Mouse (Mus musculus): ENCODE data around the gene Pex1.
"Not testable (repeated sequence)": the region's sequence is repeated elsewhere in the genome, so short reads cannot be mapped to it uniquely, and the experiment has no call there.

Pex1 gene

DNA sequence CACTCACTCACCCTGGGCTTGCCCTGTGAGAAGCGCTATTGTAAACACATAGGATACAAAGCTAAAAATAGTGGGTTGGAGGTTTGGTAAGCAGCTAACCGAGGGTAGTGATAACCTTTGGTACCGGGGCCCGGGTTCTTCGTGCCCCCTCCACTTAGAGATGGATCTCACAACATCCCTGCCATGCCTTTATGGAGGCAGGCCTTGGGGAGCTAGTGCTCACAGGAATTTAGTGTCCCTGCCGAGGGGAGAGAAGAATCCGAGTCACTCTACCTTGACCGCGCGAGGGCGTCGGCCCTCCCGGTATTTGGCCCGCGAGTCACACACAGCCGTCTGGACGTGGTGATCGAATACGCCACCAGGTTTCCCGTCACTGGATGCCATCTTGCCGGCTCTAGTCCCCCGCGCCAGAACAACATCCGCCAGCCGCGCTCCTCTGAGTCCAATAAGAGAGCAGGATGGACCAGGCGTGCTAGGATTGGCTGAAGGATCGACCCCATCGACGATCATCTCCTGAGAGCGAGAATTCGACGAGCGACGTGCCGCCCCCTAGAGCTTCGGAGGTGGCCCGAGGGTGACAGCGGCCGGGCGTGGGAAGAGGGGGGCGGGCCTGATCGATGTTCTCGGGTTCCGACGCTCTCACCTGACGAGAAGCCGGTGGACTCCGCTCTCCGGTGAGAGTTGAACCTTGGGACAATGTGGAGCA, at the start of gene Pex1:
Pex1 (plus strand) TSS at position 374 of the 706 bp plus-strand sequence.
- peak; percentile 94 for DNase-seq (ENCODE audit: low spot score)

DNA sequence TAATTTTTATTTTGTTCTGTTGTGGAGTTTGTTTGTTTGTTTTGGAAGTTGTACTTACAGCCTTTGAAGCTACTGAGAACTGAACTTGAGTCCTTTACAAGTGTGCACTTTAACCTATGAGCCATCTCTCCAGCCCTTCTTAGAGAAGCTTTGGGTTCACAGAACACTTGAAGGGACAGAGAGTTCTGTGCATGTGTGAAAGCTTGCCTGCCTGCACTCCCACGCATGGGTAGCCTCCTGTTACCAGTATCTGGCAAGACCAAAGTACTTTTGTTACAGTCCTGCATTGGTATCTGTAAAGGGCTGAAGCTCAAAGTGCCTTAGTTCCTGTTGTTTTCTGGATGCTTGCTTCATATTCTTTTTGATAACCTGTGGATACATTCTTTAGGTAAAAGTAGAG, 49.6 kb upstream of the Pex1 start:
- no peak for DNase-seq (ENCODE audit: low spot score)

DNA sequence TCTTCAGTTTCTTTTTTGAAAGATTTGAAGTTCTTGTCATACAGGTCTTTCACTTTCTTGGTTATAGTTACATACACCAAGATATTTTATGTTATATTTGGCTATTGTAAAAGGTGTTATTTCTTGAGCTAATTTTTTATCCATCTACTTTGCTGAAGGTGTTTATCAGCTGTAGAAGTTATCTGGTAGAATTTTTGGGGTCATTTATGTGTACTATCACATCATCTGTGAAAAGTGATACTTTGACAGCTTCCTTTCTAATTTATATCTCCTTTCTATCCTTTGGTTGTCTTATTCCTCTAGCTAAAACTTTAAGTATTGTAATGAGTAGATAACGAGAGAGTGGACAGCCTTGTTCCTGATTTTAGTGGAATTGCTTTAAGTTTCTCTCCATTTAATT, 44.4 kb upstream of the Pex1 start:
- DNase-seq (ENCODE audit: low spot score), result no peak

DNA sequence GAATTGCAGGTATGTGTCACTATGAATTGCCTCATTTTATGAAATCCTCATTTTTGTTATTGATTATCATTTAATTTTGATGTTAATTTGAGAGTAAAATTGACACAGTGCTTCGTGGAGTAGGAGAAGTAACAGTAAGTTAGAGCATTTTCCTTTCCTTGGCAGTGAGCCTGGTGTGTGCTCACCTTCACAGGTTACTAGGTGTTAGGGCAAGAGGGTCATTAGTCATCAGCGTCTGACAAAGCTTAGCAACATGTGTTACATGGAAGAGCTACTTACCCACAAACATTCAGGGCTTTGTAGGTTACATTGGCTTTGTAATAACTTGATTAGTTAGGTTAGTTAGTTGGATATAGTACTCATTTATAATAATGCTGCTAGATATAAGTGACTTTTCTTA, 41.7 kb upstream of the Pex1 start:
- DNase-seq (ENCODE audit: low spot score), result no peak

DNA sequence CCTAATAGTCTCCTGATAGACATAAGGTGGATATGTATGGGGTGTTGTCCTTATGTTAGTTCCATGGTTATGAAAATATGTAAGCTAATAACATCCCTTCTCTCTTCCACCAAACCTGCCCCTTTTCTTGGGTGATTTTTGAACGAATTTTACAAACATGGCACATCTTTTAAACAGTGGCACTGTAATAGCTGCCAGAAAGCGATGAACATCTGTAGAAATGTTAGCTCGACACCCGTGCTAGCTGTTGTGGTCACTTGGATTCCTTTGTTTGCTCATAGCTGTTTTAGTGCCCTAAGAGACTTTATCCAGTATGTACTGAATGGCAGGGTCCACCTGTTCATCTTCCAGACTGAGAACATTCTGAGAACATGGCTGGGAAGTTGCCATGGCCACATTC, 24.6 kb upstream of the Pex1 start, which contains the start of gene 1700109H08Rik:
1700109H08Rik (plus strand) TSS at position 301 of the 400 bp plus-strand sequence.
- no peak for DNase-seq (ENCODE audit: low spot score)

DNA sequence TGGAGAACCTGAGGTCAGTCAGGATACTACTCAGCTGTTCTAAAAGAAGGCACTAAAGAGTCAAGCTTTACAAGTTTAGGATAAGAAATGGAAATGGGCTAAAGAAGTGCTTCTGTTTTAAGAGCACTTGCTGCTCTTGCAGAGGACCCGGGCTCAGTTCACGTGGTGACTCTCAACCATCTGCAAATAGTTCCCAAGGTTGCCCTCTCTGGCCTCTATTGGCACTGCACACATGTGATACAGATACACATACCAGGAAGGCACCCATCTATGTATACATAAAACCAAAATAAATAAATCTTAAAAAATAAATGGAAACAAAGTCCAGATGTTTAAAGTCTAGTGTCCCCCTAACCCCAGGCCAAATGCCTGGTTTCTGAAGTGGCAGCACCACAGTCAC, 21.0 kb upstream of the Pex1 start:
- no peak for DNase-seq (ENCODE audit: low spot score)

DNA sequence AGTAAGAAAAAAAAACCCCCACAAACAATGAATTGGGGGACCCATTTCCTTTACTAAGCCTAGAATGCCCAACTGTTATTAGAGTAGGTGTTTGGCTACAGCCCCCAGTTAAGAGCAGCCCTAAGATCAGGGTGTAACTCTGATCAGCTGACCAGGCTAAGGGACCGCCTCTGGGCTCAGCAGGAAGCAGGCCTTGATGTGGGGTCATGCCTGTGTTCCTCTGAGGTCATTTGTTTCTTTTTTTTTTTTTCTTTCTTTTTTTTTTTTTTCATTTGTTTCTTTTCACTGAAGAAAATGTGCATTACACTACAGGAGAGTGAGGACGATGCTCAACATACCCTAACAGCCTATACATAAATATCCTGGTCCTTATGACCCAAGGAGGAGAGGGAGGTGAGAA, 17.9 kb upstream of the Pex1 start:
- DNase-seq (ENCODE audit: low spot score), result no peak

DNA sequence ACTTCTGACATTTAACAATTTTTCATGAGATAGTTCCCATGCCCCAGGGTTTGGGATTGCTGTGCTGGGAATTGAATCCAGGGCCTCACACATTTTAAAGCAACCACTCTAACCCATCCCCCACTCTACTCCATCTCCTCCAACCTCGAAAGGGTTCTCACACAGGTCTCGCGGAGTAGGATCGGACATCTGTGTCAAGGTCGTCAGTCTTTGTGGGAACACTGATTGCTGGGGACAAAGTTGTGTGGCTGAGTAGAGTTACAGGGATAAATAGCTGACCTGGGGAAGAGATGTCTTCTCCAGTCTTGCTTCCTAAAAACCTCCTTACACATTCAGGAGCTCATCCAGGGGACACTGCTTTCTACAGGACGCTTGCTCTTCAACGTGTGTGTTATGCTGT, 16.8 kb upstream of the Pex1 start:
- DNase-seq (ENCODE audit: low spot score), result no peak

DNA sequence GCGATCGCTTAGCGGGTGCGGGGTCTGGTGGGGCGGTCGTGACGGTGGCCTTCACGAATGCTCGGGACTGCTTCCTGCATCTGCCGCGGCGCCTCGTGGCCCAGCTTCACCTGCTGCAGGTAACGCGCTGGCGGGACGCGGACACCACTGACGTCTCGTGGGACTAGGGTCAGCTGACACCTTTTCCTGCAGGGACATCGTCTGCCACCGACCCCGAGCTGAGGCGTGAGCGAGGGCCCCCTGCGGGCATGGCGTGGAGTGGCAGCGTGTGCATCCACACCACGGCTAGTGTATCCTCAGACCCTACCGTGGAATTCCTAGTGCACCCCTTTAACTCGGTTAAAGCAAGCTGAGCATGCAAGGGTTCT, 517 bp downstream of the Pex1 start, which contains the start of gene Rbm48:
Rbm48 (minus strand) TSS at position 187 of the 368 bp plus-strand sequence.
- DNase-seq (ENCODE audit: low spot score), result peak; percentile 53

DNA sequence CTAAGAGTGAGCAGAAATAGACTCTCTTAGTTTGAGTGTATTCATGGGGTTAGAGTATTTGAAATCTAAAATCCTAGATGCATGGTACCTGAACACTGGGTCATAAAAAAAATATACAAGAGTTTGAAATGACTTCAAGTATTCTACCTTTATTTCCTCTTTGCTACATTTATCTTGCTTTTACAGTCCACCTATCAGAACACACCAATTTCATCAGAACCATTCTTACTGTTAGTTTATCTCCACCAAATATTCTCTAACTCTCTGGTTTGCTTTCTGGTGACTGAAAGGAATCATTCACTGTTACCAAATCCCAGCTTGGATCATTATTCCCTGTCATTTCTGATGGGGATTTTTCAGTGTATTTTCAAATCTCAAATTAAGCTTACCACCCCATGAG, 1.3 kb downstream of the Pex1 start:
- DNase-seq (ENCODE audit: low spot score), result no peak

DNA sequence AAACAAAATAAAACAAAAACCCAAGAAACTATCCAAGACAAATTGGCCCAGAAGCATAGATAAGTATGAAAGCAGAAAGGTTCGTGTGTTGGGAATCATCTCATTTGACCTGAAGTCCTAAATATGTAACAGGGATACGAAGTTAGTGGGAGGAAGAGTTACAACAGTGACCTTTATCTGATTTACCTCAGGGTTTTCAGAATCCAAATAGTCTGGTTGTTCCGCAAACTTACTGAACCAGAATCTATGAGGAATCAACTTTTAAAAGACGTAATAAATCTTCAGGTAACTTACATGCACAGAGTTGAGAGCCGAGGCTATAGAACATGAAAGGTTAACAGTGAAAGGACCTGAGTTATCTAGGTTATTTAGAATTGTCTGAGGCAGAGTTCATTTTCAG, 2.9 kb downstream of the Pex1 start:
- no peak for DNase-seq (ENCODE audit: low spot score)

DNA sequence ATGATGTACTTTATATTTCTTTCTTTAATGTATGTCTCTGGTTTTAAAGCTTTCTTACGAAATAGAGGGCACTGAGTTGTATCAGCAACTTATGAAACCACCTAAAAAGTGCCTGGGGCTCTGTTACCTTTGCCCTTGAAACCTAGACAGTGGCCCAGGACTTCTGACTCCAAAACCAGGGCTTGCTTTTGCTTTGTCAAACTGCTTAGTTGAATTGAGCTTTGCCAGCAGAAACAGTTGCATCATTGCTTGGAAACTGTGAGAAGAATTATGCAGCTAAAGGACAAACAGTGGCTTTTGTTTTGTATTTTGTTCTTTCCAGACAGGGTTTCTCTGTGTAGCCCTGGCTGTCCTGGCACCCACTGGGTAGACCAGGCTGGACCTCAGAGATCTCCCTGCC, 4.4 kb downstream of the Pex1 start:
- no peak for DNase-seq (ENCODE audit: low spot score)

DNA sequence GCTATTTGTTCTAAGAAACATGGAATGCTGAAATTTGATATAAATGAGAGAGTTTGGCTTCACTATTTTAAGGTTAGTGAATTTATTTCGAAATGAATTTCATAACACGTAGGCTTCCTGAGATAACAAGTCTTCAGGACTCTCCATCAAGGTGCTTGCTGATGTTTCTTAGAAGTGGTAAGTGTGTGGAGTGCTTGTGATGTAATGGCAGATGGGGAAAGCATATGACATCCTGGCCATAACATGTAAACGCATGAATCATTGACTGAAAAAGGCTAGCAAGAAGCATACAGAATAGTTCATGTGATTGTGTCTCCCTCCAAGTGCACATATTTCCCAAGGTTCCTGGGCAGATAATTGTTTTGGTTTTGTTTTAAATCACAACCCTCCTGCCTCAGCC, 4.9 kb downstream of the Pex1 start:
- no peak for DNase-seq (ENCODE audit: low spot score)

DNA sequence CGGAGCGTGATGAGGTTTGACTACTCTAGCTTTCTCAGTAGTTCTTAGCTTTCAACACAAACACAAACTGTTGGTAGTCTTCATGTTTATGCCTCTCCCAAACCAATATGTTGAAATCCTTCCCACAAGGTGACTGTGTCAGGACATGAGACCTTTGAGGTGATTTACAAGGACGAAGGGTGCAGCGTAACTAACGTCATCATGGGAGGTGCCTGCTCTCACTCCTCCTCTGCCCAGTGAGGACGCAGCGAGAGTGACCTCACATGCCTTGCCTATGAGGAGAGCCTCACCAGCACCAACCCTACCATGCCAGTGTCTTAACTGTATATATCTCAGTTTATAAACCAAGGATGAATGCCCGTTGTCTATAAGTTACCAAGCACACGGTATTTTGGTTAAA, 11.2 kb downstream of the Pex1 start:
- no peak for DNase-seq (ENCODE audit: low spot score)

DNA sequence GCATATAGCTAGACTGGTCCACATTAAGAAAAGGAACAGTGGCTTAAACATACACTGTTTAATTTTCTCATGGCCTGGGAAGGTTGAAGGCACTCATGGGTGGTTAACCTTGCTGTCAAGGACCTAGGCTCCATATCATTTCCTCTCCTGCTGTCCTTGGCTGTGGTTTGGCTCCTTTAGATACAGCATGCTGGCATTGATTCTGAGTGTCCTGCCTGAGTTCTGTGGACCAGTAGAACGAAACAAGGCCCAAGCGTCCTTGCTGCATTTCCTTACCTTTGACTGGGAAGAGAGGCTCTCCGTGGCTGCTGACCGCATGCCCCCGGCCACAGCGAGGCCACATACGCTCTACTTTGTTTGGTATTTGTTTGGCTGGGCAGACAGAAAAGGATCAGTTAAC, 13.4 kb downstream of the Pex1 start:
- no peak for DNase-seq (ENCODE audit: low spot score)

DNA sequence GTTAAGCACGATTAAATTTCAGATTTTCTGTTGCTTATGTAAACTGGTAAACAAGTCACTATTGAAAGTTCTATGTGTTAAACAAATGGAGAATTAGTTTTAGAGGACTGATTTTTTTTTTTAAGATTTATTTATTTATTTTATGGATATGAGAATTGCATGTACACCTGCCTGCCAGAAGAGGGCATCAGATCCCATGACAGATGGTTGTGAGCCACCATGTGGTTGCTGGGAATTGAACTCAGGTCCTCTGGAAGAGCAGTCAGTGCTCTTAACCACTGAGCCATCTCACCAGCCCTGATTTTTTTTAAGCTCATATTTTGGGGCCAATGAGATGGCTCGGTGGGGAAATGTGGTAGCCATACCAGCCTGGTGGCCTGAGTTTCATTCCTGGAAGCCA, 16.0 kb downstream of the Pex1 start:
- DNase-seq (ENCODE audit: low spot score), result not testable (repeated sequence)

DNA sequence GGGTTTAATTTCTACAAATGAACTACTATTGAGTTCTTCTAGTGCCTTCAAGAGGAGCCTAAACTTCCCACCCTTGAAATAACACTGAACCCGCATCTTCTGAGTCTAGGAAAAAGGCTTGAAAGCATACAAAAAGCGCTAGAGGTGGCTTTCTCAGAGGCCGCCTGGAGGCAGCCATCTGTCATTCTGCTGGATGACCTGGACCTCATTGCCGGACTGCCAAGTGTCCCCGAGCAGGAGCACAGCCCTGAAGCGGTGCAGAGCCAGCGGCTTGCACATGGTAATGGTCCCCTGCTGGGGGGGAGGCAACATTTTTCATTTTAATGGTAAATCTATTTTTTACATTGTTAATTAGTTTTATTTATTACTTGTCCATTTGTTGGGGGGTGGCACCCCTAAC, 24.6 kb downstream of the Pex1 start:
- no peak for DNase-seq (ENCODE audit: low spot score)

DNA sequence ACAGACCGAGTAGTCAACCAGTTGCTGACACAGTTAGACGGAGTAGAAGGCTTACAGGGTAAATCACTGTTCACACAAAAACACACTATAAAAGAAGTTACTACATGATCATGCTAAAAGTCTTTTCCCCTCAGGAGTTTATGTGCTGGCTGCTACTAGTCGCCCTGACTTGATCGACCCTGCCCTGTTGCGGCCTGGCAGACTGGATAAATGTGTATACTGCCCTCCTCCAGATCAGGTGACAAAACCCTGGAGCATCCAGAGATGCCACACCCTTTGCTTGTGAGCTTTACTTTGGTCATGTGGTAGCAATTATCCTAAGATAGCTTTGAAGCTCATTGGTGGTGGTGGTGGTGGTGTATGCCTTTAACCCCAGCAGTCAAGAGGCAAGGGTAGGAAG, 34.2 kb downstream of the Pex1 start:
- no peak for DNase-seq (ENCODE audit: low spot score)

DNA sequence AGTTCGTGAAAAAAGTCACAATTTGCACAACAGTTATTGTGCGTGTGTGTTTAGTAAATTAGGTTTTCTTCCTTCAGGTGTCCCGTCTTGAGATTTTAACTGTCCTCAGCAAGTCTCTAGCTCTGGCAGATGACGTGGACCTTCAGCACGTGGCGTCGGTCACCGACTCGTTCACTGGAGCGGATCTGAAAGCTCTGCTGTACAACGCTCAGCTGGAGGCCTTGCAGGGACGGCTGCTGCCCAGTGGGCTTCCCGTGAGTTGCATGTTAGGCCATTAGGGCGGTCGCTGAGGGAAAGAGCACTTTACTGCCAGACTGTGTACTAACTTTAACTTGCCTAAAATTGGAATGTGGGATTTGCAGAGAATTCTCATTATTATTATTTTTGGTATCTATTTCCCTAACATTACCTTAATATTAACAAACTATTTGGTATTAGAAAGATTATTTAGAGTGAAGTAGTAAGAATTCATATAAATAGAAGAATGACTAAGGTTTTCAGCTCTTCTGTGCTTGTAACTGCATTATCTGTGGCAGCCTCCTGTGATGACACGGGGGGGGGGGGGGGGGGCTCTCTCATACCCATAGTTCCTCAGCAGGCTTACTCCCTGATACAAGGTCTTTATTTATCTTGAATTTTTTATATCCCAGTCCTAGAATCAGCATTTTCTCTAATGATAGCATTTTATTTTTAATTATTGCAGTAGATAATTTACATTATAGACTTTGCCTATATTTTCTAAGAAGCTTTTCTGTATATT, 35.8 kb downstream of the Pex1 start:
- DNase-seq (ENCODE audit: low spot score), result no peak

DNA sequence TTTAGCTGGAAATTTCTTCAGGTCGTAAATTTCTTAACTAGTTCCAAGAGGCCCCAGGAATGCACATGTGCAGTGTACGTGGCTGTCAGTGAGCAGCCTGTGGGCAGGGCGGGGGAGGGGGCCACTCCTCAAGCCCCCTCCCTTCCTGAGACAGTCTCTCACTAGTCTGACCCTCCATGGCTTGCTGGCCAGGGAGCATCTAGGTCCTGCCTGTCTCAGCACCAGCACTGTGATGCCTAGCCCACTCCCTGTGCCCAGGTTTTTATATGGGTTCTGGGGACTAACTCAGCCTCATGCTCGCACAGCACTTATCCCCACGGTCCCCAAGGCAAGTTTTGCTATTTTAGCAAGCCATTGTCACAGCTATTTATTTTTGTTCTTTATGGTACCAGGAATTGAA, 36.4 kb downstream of the Pex1 start:
- no peak for DNase-seq (ENCODE audit: low spot score)

DNA sequence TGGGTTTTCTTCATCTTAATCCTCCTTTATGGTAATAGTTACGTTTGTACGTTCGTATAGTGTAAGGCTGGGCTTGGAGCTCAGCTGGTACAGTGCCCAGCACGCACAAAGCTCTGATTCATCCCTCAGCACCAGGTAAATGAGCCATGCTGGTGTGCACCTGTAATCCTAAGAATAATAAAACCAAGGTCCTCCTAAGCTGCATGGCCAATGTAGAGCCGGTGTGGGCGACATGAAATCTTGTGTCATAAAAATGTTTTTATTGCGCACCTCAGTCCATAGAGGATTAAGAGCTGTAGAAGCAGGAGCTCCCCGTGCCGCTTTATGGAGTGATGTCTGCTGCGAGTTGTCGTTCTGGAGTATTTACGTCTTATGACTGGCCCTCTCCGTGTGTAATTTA, 37.4 kb downstream of the Pex1 start:
- no peak for DNase-seq (ENCODE audit: low spot score)

DNA sequence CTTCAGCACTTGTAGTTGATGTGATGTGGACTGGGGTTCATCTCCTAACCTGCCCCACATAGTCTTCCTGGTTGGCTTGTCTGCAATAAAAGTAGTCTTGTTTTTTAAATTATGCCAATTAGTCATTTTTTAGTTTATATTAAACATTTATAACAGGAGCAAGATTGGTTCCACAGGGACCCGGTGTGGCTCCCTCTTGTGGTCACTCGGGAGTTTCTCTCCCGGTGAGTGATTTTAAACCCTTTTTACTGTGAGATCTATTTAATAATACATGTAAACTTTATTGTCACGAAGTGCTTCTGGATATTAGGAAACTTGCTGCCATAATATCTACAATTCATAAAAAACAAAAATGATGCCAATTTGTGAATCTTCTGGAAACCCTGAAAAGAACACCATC, 38.1 kb downstream of the Pex1 start:
- DNase-seq (ENCODE audit: low spot score), result peak; percentile 31

DNA sequence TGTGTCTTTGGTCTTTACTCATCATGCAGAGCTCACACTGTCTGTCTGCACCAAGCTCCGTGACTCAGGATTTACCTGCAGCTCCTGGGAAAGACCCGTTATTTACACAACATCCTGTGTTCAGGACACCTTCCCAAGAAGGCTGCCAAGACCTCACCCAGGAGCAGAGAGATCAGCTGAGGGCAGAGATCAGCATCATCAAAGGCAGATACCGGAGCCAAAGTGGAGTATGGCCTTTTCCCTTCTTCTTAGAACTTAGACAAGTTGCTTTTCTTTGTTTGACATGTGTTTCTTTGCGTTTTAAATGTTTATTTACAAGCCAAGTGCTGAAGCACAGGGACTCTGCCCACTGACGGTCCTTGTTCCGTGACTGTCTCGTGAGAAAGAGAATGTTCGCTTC, 39.4 kb downstream of the Pex1 start:
- DNase-seq (ENCODE audit: low spot score), result no peak

DNA sequence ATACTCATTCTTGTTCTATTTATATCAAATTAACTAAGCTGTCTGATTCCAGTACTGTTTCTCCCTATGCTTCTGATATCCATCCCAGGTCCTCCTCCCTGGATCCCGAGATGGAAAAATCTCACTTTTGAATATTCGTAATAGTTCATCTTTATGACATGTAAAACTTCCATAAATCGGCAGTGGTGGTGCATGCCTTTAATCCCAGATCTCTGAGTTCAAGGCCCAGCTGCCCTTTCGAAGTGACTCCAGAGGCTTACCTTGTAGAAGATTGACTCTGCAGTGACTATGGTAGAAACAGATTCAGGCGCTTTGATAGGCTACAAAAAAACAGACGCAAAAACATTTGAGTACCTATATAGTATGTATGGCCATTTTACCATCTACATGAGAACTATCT, 48.8 kb downstream of the Pex1 start:
- no peak for DNase-seq (ENCODE audit: low spot score)

All from c-Kit-positive CD71-positive TER-119-positive erythroid progenitor cells, embryonic 14.5 days (primary cell).